Mouse (Mus musculus): ENCODE results near the gene Islr2. TPM values are rescaled to one million over a fixed set of nuclear protein-coding genes. Genes with fewer than 3 reads are reported as not detected.

The Islr2 gene
- polyA plus RNA-seq, 1 experiment from 2014 or later: 7.2 TPM

DNA sequence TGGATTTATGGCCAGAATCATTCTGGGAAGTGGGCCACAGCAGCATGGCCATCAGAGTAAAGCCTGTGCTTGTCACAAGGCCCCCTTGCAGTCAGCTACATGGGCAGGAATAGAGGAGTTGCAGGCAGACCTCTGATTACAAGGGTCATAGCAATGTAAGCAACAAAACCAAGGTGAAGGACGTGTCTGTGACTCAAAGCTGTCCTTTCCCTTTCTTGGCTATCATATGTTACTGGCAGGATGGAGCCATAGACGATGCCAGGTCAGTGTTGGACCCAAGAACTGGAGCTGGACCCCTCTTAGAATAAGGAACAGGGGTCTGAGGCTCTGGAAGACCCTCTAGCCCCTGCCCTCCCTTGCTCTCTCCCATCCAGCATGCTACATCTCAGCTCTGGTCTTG lies 55.3 kb downstream of the Islr2 start:
- H3K4me3 ChIP-seq (replicated peaks; ENCODE audit: low read length): no peak overlapping the region
- H3K9ac ChIP-seq: no peak overlapping the region
- 0 out of 2 replicates have a peak, but pooled peaks cover 6% of the 10 kb centered on the region for H3K4me1 ChIP-seq (replicated peaks; ENCODE audit: control insufficient read depth, insufficient read depth, low read length)
- no peak overlapping the region for H3K4me2 ChIP-seq (replicated peaks)
- DNase-seq (ENCODE audit: low spot score) (no peak), ATAC-seq (ENCODE audit: low FRiP score) (no peak)
- H3K36me3 ChIP-seq (replicated peaks; ENCODE audit: control insufficient read depth, insufficient read depth): no peaks in the 10 kb centered on the region
- no peaks in the 10 kb centered on the region for H3K9me3 ChIP-seq (ENCODE audit: control insufficient read depth, low read length)
- H3K27ac ChIP-seq: no peak overlapping the region
- 70% methylated on average over 2 of the region's 2 CpGs for WGBS
- H3K27me3 ChIP-seq (ENCODE audit: control insufficient read depth, insufficient read depth, low read length): no peaks in the 10 kb centered on the region

Small RNA genes lying within 50 kb of the gene (microRNA-seq; reads per million reads assigned to microRNA genes)
- not detected for gene Mir6385

Other genes starting within 250 kb of the Islr2 start
- 0.39 and 1.5 TPM in 2 replicates for gene Cyp11a1, start 197.9 kb downstream of the Islr2 start, polyA plus RNA-seq (2014; fragmentation: Nextera tagmentation; extraction: Ambion mirVana)
- 18.1 and 22.1 TPM in 2 replicates for gene Stra6, start 140.5 kb downstream of the Islr2 start, polyA plus RNA-seq (2014; fragmentation: Nextera tagmentation; extraction: Ambion mirVana)
- 0.13 and 0.43 TPM in 2 replicates for gene Ccdc33, start 85.5 kb downstream of the Islr2 start, polyA plus RNA-seq (2014; fragmentation: Nextera tagmentation; extraction: Ambion mirVana)
- gene Islr, start within 50 bp of the Islr2 start, polyA plus RNA-seq (2014; fragmentation: Nextera tagmentation; extraction: Ambion mirVana): 30.4 and 34.8 TPM in 2 replicates
- gene Pml, start 45.5 kb upstream of the Islr2 start, polyA plus RNA-seq (2014; fragmentation: Nextera tagmentation; extraction: Ambion mirVana): 4.3 and 4.4 TPM in 2 replicates
- gene Stoml1, start 48.8 kb upstream of the Islr2 start, polyA plus RNA-seq (2014; fragmentation: Nextera tagmentation; extraction: Ambion mirVana): 103 TPM in 2 replicates
- 7.9 and 9.6 TPM in 2 replicates for gene Loxl1, start 108.9 kb upstream of the Islr2 start, polyA plus RNA-seq (2014; fragmentation: Nextera tagmentation; extraction: Ambion mirVana)
- not detected in 2 replicates for gene Tbc1d21, start 166.1 kb upstream of the Islr2 start, polyA plus RNA-seq (2014; fragmentation: Nextera tagmentation; extraction: Ambion mirVana)

Measured in hindbrain, embryonic 14.5 days (tissue).